Mouse (Mus musculus) urinary bladder, adult 2 months (tissue): Measurements from ENCODE around the gene Chst8. TPM values are rescaled to one million over a fixed set of nuclear protein-coding genes. Genes with fewer than 3 reads are reported as not detected.

Experiments
- DNase-seq: peaks from one replicate; pipeline ENCODE4 v3.0.0; 2022; ENCODE audit warnings: low spot score
- polyA plus RNA-seq: library from polyadenylated mRNA; depleted of rRNA; stranded (reverse); fragments of >200 nt; gene quantifications from 2 replicates; pipeline ENCODE4 v1.2.3, GENCODE M21; 2012; rRNA removed

Gene Chst8
- 3.1 and 3.5 TPM in 2 replicates for polyA plus RNA-seq

DNA sequence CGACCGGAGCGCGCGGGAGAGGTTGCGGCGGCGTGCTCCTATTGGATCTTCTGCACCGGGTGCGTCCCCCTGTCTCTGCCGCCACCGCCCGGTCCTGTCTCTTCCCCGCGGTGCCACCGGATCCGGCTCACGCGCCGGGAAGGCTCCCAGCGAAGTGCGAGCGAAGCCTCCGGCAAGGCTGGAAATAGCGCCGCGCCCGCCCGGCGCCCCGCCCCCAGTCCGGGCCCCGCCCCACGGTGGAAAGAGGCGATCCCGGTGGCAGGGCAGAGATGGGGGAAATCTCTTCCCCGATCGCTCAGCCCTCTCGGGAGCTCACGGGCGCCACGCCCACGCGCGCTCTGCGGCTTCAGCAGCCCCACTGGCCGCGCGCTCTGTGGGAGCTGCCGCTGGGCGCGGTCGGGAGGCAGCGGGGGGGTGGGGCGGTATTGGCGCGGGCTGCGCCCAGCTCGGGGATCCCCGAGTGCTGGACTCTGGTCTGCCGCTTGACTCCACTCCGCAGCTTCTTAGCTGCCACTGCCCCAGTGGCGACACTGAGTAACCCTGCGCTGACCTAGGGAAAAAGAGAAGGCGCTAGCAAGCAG lies at the start of gene Chst8:
Chst8 (minus strand) TSS at position 181 of the 581 bp plus-strand sequence.
- peak; percentile 66 for DNase-seq

DNA sequence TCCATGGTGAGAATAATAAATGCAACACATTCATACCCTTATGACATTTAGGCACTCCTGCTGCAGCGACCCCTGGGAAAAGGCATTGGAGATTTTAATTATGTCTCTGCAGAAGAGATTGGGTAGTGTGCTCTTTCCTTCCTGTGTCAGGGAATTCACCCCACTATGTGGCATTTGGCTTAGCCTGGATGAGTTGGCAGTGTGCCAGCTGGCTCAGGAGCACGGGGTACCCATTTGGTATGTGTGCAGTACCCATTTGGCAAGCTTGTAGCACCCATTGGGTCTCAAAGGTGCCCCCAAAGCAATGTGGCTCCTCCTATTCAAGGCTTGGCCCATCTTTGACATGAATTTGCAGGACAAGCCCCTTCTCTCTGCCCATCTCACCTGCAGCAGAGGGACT lies 45.8 kb upstream of the Chst8 start:
- DNase-seq: no peak

DNA sequence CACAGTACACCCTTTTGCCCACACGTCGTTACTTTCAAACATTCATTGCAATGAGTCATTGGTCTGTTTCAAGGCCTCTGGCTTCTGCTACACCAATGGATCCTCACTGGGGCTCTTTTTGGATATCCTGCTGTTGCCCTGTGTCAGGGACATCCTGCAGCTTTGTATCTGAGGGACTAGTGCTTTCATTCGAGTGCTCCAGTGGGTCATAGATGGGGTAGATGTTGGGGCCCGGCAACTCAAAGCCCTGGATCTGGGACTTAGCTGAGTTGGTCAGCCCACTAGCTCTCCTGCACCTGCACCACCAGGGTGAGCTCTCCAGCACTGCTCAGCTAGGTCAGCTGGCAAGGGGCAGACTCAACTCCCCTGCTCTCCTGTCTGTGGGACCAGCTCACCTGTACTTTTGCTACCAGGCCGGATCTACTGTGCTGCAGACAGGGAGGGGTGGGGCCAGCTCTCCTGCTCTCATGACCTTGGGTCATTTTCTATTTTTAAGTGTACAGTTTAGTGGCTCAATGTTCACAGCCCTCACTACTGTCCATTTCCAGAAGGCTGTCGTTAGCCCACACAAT lies 42.4 kb upstream of the Chst8 start:
- DNase-seq: no peak

DNA sequence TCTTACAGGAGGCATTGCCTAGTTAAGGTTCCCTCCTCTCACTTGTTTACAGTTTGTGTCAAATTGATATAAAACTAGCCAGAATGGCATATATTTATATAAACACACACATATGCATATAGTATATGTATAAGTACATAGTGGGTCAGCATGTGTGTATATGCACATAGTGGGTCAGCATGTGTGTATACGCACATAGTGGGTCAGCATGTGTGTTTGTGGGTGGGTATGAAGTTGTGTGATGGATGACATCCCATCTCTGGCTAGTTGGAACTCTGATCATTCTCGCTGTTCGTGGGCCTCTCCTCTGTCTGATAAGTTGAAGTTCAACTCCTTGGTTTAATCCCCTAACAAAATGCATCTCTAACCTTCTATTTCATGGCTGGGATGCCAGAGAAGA lies 40.9 kb upstream of the Chst8 start:
- DNase-seq: no peak

DNA sequence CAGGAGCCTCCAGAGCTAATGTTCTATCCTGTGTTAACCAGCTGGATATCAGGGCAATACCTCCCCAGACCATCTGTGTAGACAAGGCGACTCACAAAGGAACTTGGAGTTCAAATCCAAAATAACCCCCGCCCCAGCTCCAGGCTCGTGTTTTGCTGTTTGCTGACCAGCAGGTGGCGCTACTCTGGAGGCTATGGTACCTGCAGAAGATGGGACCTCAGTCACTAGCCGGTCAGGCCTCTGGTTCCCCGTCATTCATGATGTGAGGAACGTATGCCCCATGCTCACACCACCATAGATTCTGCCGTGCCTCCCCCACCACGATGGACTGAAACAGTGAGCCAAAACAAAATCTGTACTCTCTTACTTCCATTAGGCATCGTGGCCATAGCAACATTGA lies 37.1 kb upstream of the Chst8 start:
- no peak for DNase-seq

DNA sequence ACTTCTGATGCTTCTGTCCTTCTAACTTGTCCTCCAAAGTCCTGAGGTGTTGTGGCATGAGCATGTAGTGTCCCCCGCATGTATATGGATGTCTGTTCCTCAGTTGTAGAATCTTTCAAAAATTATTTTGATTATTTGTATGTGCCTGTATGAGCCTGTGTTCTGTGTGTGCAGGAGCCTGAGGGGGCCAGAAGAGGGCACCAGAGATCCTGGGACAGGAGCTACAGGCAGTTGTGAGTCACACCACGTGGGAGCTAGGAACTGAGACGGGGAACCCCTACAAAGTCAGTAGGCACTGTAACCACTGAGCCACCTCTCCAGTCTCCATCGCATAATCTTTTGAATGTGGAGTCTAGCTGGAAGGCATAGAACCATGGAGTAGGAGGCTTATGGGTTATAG lies 36.3 kb upstream of the Chst8 start:
- DNase-seq: no peak

DNA sequence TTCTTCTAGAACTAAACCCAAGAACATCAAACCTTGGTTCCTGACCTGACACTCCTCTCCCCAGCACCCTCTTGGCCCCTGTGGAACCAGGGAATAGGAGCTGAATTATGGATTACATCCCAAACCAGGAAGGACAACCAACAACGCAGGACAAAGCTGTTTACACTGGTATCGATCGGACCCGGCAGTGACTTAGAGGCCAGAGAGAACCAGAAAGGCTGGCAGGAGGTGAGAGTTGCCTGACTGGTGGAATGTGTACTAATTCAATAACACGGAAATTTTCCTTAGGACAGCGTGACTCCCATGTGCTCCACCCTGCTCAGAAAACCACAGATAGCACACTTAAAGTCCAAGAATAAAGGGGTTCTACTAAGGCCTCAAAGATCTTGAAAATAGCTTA lies 35.4 kb upstream of the Chst8 start:
- no peak for DNase-seq

DNA sequence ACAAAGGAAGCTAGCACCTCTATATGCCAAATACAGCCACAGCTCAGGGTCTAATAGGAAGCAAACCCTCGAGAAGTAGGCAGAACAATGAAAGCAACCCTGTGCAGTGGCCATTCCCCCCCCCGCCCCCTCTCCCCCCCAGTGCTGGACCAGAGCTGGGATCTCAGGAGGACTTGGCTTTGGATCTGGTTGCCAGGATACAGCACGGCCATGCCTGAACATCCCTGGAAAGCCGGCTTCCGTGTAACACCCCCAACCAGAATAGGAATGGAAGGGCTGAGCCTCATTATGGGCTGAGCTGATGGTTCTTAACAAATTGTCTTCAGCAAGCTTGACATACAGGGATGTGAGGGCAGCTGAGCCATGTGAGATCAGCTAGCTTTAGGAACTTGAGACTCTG lies 34.9 kb upstream of the Chst8 start:
- no peak for DNase-seq

DNA sequence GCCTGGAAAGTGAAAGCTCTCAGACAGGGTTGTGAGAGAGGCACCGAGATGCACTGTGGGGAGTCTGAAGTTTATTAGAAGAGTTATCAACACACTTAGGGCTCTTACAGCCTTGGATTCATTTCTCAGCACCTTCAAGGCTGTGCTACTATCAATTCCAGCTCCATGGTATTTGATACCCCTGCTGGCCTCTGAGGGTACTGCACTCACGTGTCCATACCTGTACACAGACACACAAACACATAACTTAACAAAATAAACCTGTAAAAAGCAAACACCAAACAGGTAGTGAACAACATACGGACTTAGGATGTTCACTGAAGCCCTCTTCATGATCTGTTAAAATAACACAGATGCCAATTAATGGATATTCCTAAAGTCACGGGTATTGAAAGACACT lies 26.2 kb upstream of the Chst8 start:
- no peak for DNase-seq

DNA sequence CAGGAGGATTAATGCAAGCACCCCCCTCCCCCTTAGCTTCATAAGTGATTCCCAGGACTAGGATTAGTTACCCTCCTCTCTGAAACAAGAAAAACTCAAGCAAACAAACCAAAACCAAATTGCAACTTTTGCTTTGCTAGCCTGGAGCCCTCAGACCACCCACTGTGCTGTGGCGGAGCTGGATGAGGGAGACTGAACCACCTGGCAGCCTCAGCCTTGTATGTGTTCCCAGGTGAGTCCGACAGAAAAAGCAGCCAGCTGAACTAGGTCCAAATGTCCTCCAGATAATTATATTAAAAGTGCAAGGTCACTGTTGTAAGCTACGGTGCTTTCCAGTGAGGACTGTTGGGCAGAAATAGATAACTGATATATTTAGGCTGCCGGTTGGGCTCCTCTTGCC lies 25.7 kb upstream of the Chst8 start:
- DNase-seq: no peak

DNA sequence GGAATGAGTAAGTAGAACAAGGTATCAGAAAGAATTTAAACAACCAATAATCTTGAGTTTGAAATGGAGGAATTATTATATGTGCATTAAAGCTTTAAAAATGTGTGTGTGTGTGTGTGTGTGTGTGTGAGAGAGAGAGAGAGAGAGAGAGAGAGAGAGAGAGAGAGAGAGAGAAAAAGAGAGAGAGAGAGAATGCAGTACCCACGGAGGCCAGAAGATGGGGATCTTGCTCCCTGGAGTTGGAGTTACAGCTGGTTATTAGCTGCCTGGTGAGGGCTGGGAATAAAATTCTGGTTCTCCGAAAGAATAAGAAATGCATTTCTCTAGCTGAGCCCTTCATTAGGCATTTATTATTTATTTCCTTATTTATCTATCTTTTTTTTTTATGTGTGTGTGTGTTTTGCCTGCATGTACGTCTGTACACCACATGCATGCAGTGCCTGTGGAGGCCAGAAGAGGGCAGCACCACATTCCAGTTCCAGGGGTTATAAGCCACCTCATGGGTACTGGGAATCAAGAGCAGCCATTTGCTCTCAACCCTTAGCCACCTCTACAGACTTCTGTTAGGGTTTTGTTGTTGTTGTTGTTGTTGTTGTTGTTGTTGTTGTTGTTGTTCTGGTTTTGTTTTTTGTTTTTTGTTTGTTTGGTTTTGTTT lies 13.9 kb upstream of the Chst8 start:
- DNase-seq: no peak

DNA sequence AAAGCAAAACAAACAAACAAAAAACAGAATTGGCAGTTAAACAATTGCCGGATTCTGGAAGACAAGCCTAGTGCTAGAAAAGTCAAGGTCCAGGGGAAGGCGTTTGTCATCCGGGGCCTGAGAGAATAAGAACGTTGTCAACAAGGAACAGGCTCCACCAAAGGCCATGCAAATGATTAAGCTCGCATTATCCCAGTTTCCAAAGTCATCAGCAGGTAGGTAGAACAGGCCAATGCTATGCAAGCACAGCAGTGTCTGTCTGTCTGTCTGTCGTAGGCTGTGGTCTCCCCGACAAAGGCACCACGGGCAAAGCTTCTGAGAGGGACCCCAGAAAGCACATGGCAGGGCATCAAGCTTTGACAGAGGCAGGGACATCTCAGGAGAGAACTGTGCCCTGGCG lies 9.1 kb upstream of the Chst8 start:
- no peak for DNase-seq

DNA sequence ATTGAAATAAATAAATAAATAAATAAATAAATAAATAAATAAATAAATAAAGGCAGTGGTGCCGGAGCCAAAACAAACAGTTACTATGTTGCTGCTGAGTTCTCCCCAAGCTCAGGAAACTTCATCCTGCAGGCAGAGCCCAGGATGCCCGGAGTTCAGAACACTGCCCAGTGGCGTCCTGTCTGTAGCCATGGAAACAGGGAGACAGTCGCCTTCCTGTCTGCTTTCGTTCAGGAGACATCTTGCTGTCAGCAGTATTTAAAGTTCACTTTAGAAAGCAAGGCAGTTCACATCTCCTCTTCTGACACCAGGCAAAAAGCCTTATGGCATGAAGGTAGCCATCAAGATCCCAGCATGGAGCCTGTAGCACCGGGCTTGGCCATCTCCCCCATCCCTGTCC lies 8.0 kb upstream of the Chst8 start:
- DNase-seq: no peak

DNA sequence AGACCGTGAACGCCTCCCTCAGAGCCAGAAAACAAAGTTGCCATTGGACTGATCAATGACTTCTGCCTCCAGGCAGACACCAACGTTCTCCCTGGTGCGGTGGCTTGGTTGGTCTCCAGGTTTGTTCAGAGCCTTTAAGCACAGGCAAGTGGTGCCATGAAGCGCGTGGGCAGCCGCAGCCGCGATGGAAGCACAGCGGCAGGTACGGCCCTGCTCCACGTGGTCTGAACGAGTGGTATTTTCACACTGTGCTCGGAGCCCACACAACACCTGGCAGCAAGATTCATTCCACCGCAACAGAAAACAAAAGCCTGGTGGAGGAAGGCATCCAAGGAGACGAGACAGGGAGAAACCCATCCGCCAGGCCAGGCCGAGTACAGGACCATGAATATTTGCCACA lies 7.3 kb upstream of the Chst8 start:
- DNase-seq: no peak

DNA sequence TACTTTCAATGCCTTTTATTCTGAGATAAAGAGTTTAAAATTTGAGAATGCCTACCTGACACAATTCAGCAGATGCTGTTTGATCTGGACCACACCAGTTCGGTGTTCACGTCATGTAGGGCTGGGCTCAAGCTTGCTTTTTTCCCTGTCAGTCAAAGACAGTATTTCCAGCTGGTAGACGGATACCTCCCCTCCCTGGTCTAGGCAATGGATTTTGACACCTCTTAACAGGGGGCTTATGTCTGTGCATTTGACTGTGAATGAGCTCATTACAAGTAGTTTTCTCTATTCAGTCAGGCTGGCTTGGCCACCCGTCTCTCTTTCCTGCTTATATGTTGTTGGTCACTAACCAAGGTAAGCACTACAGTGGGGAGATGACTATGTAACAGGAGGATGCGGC lies 6.1 kb upstream of the Chst8 start:
- DNase-seq: no peak

DNA sequence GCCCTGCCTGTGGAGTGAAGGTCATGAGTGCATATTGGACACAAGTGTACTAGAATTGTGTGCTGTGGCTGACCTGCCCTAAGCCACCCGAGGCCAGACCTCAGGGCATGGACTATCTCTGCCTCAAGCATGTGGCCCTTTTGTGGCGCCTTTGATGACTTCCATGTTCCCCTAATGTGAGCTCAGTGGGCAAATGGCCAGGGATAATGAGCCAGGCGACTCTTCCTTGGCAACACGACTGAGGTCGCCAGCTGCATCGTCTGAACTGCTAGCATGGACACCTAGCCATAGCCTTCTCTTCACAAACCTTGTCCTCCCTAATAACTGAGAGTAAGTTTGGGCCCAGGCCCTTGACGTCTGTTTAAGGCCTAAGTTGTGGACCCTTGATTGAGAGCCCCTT lies 4.5 kb upstream of the Chst8 start:
- no peak for DNase-seq

DNA sequence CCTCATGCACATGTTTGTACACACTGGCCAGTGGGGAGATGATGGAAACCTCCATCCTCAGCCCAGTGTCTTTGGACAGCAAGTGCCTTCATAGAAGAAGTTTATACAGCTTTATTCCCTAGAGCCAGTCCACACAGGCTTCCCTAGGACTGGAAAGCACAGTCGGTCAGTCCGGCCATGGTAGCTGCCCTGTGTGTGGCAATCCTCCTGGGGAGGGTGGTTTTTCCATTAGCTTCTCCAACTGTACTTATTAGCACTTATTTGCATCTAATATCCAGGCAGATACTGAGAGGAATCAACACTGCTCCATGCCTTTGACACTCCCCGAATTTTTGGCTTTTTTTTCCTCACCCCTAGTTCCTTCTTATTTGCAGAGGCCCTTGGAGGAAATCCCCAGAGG lies 2.3 kb upstream of the Chst8 start:
- DNase-seq: no peak

DNA sequence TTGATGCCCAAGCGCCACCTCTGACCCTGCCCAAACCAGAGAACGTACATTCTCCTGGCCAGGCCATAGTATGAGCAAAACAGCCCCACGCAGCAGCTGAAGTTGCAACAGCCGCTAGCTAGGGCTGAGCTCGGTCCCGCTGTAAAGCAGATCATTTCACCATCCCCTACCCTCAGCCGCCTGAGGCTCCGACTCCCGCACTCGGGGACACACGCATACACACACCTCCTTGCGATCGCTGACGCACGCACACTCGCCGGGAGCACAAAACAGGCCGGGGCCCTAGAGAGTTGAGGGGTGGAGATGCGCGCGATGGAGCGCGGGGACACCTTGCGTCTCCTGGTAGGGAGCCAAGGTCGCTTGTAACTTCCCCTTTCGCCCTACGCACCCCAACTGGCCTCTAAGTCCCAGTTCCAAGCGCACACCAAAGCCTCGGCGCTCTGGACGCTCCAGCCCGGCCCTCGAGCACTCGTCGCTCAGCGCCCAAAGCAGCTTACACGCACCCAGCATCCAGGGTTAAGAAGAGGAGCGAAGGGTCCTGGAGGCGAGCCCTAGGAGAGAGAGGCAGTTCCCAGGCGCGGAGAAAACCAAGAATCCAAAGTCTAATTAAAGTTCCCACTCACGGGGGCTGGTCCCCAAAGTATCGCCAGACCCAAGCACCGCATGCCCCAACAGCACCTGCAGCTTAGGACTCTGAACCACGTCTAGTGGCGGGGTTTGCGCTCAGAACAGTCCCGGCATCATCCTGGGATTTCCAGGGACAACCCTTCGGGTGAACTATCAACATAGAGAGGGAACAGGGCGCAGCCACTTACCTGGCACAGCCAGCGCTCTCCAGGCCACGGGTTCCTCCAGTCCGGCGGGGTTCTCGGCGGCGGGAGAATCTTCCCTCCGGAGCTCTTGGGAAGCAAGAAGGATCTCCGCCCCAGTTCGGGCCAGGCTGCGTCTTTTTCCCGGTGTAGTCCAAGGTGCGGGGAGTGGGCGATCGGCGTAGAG lies 682 bp downstream of the Chst8 start:
- DNase-seq: no peak

DNA sequence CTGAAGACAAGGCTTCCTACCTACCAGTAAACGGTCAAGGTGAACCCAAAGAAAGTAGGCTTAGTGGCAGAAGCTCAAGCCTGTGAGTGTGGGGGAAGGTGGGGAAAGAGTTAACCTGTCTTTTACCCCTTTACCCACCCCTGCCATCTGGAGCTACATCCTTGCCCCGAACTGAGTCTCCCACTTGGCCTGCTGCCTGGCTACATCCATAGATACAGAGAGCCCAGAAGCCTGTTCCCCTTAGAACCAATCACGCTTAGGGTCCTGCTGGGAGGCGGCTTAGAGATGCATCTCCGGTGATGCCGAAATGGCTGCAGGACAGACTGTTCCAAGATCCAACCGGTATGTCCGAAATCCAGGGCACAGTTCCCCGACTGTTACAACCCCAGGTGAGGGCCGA lies 1.5 kb downstream of the Chst8 start:
- DNase-seq: no peak

DNA sequence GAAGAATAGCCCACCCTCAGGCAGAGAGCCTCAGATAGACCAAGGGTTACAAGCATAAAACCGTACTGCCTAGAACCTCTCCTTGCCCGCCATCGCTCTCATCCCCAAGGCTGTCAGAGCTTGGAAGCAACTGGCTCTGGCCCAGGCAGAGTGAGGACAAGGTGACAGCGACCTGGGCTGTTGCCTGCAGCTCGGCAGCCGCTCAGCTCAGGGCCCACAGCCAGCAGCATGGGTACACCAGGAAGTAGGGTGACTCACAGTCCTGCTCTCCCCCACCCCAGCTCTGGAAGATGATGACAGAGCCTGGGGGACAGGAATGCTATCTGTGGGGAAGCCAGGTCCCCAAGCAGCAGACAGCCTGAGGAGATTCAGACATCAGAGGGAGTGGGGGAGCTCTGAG lies 6.2 kb downstream of the Chst8 start:
- no peak for DNase-seq

DNA sequence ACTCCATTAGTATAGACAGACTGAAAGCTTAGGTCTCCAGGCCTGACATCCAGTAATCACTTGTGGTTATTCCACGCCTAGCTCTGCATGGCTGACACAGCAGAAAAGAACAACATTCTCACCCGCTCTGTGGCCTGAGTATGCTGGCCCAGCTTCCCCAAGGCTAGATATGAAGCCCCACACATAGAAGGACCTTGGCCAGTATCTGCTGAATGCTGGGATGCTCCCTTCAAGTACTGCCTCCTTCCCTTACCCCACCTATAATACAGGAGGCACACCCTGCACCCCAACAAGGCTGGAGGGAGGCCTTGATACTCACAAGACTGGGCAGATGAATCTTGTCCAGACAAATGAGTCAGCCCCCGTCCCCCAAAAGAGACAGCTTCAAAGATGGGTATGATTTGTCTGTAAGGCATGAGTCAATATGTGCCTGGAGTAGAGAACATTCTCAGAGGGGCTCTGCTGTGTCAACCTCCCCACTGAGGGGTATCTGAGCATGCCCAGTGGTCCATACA lies 6.8 kb downstream of the Chst8 start:
- DNase-seq: no peak

DNA sequence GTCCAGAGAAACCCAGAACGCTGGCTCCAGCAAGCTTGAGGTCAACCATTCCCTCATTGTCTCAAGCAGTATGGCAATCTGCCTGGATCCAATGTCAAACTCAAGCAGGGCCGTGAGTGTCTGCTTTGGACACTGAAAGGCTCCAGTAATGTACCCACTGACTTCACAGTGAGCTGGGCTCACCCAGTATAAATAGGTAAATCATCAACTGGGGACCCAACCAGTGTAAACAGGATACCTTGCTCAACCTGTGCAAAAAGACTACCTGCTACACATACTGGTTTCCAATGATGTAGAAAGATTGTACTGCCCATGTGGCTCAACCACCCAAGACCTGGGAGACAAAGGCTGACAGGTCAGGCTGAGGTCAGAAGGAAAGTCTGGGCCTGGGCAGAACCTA lies 7.5 kb downstream of the Chst8 start:
- DNase-seq: no peak
